Mouse (Mus musculus): ENCODE results near the gene Fbxo34. TPM values are rescaled to one million over a fixed set of nuclear protein-coding genes. Genes with fewer than 3 reads are reported as not detected.

The Fbxo34 gene
- polyA plus RNA-seq, 1 experiment: 33.1 TPM

GRCm38 (mm10) chr14:47472743-47473546, 22.7 kb downstream of the Fbxo34 start:
- H3K27ac ChIP-seq (ENCODE audit: insufficient read depth, low read depth, low read length): peak overlapping the region; percentile 50
- WGBS: under 1% methylated on average over 69 of the region's 69 CpGs
- peaks cover 2% of the 10 kb centered on the region; the same call in 1 of the 2 replicates for H3K36me3 ChIP-seq (ENCODE audit: control insufficient read depth, insufficient read depth, low read length)
- peak overlapping the region; percentile 81 for H3K4me3 ChIP-seq (ENCODE audit: low read depth, low read length)
- TF ChIP-seq CTCF (IDR thresholded peaks at IDR 0.05; ENCODE audit: extremely low read depth, insufficient read length, insufficient replicate concordance, low read depth, low read length) (no peak), POLR2A (IDR thresholded peaks at IDR 0.05; ENCODE audit: low read depth, low read length) (no peak)
- H3K27me3 ChIP-seq (ENCODE audit: control insufficient read depth, insufficient read depth, low read length): no peaks in the 10 kb centered on the region
- H3K4me1 ChIP-seq (ENCODE audit: control insufficient read depth, insufficient read depth, insufficient read length, low read length): peaks cover 8% of the 10 kb centered on the region; the same call in 1 of the 2 replicates

- WGBS: 34% methylated on average over 9 of the region's 9 CpGs
Observed at GRCm38 (mm10) chr14:47473891-47474290, 23.7 kb downstream of the Fbxo34 start.

GRCm38 (mm10) chr14:47474571-47475254, 24.5 kb downstream of the Fbxo34 start:
- Histone ChIP-seq H3K4me3 (ENCODE audit: low read depth, low read length) (peak overlapping the region; percentile 45), H3K4me1 (ENCODE audit: control insufficient read depth, insufficient read depth, insufficient read length, low read length) (peaks cover 8% of the 10 kb centered on the region; the same call in 1 of the 2 replicates), H3K36me3 (ENCODE audit: control insufficient read depth, insufficient read depth, low read length) (peaks cover 2% of the 10 kb centered on the region; the same call in 1 of the 2 replicates), H3K27ac (ENCODE audit: insufficient read depth, low read depth, low read length) (peak overlapping the region; percentile 85), H3K27me3 (ENCODE audit: control insufficient read depth, insufficient read depth, low read length) (no peaks in the 10 kb centered on the region)
- no peak for TF ChIP-seq CTCF (IDR thresholded peaks at IDR 0.05; ENCODE audit: extremely low read depth, insufficient read length, insufficient replicate concordance, low read depth, low read length)
- TF ChIP-seq POLR2A (IDR thresholded peaks at IDR 0.05; ENCODE audit: low read depth, low read length): no peak
- WGBS: 41% methylated on average over 8 of the region's 8 CpGs

More at GRCm38 (mm10) chr14:47473891-47474290, 23.7 kb downstream of the Fbxo34 start:
- TF ChIP-seq CTCF (IDR thresholded peaks at IDR 0.05; ENCODE audit: extremely low read depth, insufficient read length, insufficient replicate concordance, low read depth, low read length) (peak; percentile 0; the same call in 1 of the 2 replicates), POLR2A (IDR thresholded peaks at IDR 0.05; ENCODE audit: low read depth, low read length) (no peak)
- Histone ChIP-seq H3K27ac (ENCODE audit: insufficient read depth, low read depth, low read length) (peak overlapping the region; percentile 85), H3K36me3 (ENCODE audit: control insufficient read depth, insufficient read depth, low read length) (peaks cover 2% of the 10 kb centered on the region; the same call in 1 of the 2 replicates), H3K27me3 (ENCODE audit: control insufficient read depth, insufficient read depth, low read length) (no peaks in the 10 kb centered on the region), H3K4me1 (ENCODE audit: control insufficient read depth, insufficient read depth, insufficient read length, low read length) (peaks cover 8% of the 10 kb centered on the region; the same call in 1 of the 2 replicates), H3K4me3 (ENCODE audit: low read depth, low read length) (peak overlapping the region; percentile 45)

GRCm38 (mm10) chr14:47476266-47476665, 26.0 kb downstream of the Fbxo34 start:
- Histone ChIP-seq H3K27me3 (ENCODE audit: control insufficient read depth, insufficient read depth, low read length) (no peaks in the 10 kb centered on the region), H3K27ac (ENCODE audit: insufficient read depth, low read depth, low read length) (no peak overlapping the region), H3K4me1 (ENCODE audit: control insufficient read depth, insufficient read depth, insufficient read length, low read length) (peaks cover 8% of the 10 kb centered on the region; the same call in 1 of the 2 replicates), H3K36me3 (ENCODE audit: control insufficient read depth, insufficient read depth, low read length) (peaks cover 2% of the 10 kb centered on the region; the same call in 1 of the 2 replicates), H3K4me3 (ENCODE audit: low read depth, low read length) (no peak overlapping the region)
- TF ChIP-seq CTCF (IDR thresholded peaks at IDR 0.05; ENCODE audit: extremely low read depth, insufficient read length, insufficient replicate concordance, low read depth, low read length) (no peak), POLR2A (IDR thresholded peaks at IDR 0.05; ENCODE audit: low read depth, low read length) (no peak)
- 89% methylated on average over 4 of the region's 4 CpGs for WGBS

GRCm38 (mm10) chr14:47477711-47478110, 27.5 kb downstream of the Fbxo34 start:
- H3K27me3 ChIP-seq (ENCODE audit: control insufficient read depth, insufficient read depth, low read length): no peaks in the 10 kb centered on the region
- peaks cover 8% of the 10 kb centered on the region; the same call in 1 of the 2 replicates for H3K4me1 ChIP-seq (ENCODE audit: control insufficient read depth, insufficient read depth, insufficient read length, low read length)
- 86% methylated on average over 2 of the region's 2 CpGs for WGBS
- TF ChIP-seq POLR2A (IDR thresholded peaks at IDR 0.05; ENCODE audit: low read depth, low read length) (no peak), CTCF (IDR thresholded peaks at IDR 0.05; ENCODE audit: extremely low read depth, insufficient read length, insufficient replicate concordance, low read depth, low read length) (no peak)
- peaks cover 2% of the 10 kb centered on the region; the same call in 1 of the 2 replicates for H3K36me3 ChIP-seq (ENCODE audit: control insufficient read depth, insufficient read depth, low read length)
- no peak overlapping the region for H3K27ac ChIP-seq (ENCODE audit: insufficient read depth, low read depth, low read length)
- H3K4me3 ChIP-seq (ENCODE audit: low read depth, low read length): no peak overlapping the region

- H3K27ac ChIP-seq (ENCODE audit: insufficient read depth, low read depth, low read length): no peak overlapping the region
- TF ChIP-seq CTCF (IDR thresholded peaks at IDR 0.05; ENCODE audit: extremely low read depth, insufficient read length, insufficient replicate concordance, low read depth, low read length): no peak
- no peak for TF ChIP-seq POLR2A (IDR thresholded peaks at IDR 0.05; ENCODE audit: low read depth, low read length)
- H3K4me3 ChIP-seq (ENCODE audit: low read depth, low read length): no peak overlapping the region
- 84% methylated on average over 6 of the region's 6 CpGs for WGBS
- H3K36me3 ChIP-seq (ENCODE audit: control insufficient read depth, insufficient read depth, low read length): no peaks in the 10 kb centered on the region
- no peaks in the 10 kb centered on the region; the same call in 1 of the 2 replicates for H3K4me1 ChIP-seq (ENCODE audit: control insufficient read depth, insufficient read depth, insufficient read length, low read length)
- H3K27me3 ChIP-seq (ENCODE audit: control insufficient read depth, insufficient read depth, low read length): no peaks in the 10 kb centered on the region
Observed at GRCm38 (mm10) chr14:47482200-47482599, 32.0 kb downstream of the Fbxo34 start.

Measured in small intestine, adult 2 months (tissue).